Mouse (Mus musculus) limb, embryonic 14.5 days (tissue): ENCODE measurements around the gene Cfap36. TPM values are rescaled to one million over a fixed set of nuclear protein-coding genes. Genes with fewer than 3 reads are reported as not detected.
A peak's percentile ranks its signal among the peaks of the same experiment; 100 is the strongest.

ENCODE experiments used
- ATAC-seq: fragments of 200-750 bp; cut with Nextera tagmentation; 2 replicates; pipeline ENCODE4 v1.8.0; 2017; ENCODE audit warnings: low read depth, moderate number of reproducible peaks, moderate TSS enrichment; ENCODE audit not compliant: low FRiP score
- DNase-seq: peaks from one replicate; pipeline ENCODE4 v3.0.0-alpha.2; 2015; ENCODE audit warnings: low spot score
- H3K27ac ChIP-seq: fragments of 300-500 bp; sonication (generic); replicated peaks from 2 replicates; pipeline ENCODE4 v1.5.1; 2014; ENCODE audit warnings: low read depth, mild to moderate bottlenecking, low read length, moderate library complexity, mixed read lengths
- H3K27me3 ChIP-seq: fragments of 300-500 bp; sonication (generic); 2 replicates; pipeline ENCODE4 v1.6.1; 2014; ENCODE audit warnings: low read length, mixed read lengths; ENCODE audit not compliant: control insufficient read depth, insufficient read depth
- H3K36me3 ChIP-seq: fragments of 300-500 bp; sonication (generic); 2 replicates; pipeline ENCODE4 v1.6.1; 2014; ENCODE audit warnings: mild to moderate bottlenecking, low read length, moderate library complexity, mixed read lengths; ENCODE audit not compliant: control insufficient read depth, insufficient read depth
- H3K4me1 ChIP-seq: fragments of 300-500 bp; sonication (generic); 2 replicates; pipeline ENCODE4 v1.6.1; 2014; ENCODE audit warnings: antibody characterized with exemption, low read length, mixed read lengths; ENCODE audit not compliant: control insufficient read depth, insufficient read depth
- H3K4me2 ChIP-seq: fragments of 300-500 bp; sonication (generic); replicated peaks from 2 replicates; pipeline ENCODE4 v1.6.1; 2014; ENCODE audit warnings: low read depth, mild to moderate bottlenecking, low read length, moderate library complexity; ENCODE audit not compliant: severe bottlenecking
- H3K4me3 ChIP-seq: fragments of 300-500 bp; sonication (generic); replicated peaks from 2 replicates; pipeline ENCODE4 v1.5.1; 2014; ENCODE audit warnings: low read length
- H3K9ac ChIP-seq: fragments of 300-500 bp; sonication (generic); 2 replicates; pipeline ENCODE4 v1.6.1; 2014; ENCODE audit warnings: mild to moderate bottlenecking, low read depth, low read length, moderate library complexity; ENCODE audit not compliant: severe bottlenecking
- H3K9me3 ChIP-seq: fragments of 300-500 bp; sonication (generic); 2 replicates; pipeline ENCODE4 v1.6.1; 2016; ENCODE audit warnings: low read length; ENCODE audit not compliant: control insufficient read depth
- POLR2A ChIP-seq: fragments of 200-500 bp; IDR thresholded peaks from 2 replicates; pipeline ENCODE4 v1.8.0; 2012; ENCODE audit warnings: inconsistent platforms, mild to moderate bottlenecking, moderate library complexity, borderline replicate concordance; ENCODE audit not compliant: insufficient read depth, insufficient read length; ENCODE audit errors: extremely low read depth
- WGBS: fragments of 180-500 bp; shearing (Covaris S2); extraction: QIAGEN DNeasy Blood & Tissue Kit; methylation state at CpG from one replicate; pipeline ENCODE4 v1.1.7; 2014; 5-methylcytosine and 5-hydroxymethylcytosine counted together
- polyA plus RNA-seq, 2 experiments: library from polyadenylated mRNA; depleted of rRNA in 1 of 2; stranded (reverse) in 1 of 2; unstranded in 1 of 2; fragments of >200 nt; fragmentation: Nextera tagmentation in 1 of 2; extraction: Ambion mirVana in 1 of 2; gene quantifications; 2 replicates each; pipeline versions ENCODE4 v1.2.1 to v1.2.3; 2012 to 2014

Cfap36 gene
- 12.1 and 23.0 TPM in 2 replicates for polyA plus RNA-seq (2012; rRNA removed)
- 43.4 and 46.9 TPM in 2 replicates for polyA plus RNA-seq (2014; fragmentation: Nextera tagmentation; extraction: Ambion mirVana)

DNA sequence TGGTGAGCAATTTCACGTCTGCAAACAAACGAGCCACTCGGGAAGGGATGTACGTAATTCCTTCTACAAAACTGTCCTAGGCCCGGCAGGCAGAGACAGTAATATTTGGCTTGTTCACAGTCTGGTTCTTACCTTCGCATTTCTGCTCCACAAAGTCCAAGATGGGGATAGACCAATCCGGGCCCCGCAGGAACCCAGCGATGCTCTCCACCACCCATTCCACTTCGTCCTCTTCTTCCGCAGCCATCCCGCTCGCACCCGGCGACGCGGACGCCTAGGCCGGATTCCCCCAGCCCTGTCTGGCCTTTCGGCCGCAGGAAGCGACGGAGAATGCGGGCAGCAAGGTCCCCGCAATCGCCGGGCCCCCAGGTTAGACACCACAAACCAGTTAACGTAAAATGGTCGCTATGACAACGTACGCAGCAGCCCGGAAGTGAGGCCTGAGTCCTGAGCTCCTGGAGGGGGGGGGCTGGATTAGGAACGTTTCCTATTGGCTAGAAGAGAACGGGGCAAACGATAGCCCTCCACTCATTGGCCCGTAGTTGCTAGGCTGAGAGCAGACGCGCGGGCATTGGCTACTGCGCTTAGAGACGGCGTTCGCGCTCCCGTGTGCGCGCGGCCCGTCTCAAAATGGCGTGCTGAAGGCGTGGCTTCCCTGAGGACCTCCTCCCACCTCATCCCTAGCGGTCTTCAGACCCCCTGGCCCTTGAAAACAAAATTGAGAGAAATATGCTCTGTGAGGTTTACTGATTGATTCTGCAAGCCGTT is at the start of gene Cfap36:
Gene Cfap36 (minus strand): TSS at position 527 of the 768 bp plus-strand sequence.
- Histone ChIP-seq H3K4me2 (peak within 1 kb of the TSS; percentile 70), H3K9me3 (no peaks in the 10 kb centered on the region), H3K27me3 (no peaks in the 10 kb centered on the region), H3K4me1 (peaks cover 12% of the 10 kb centered on the region), H3K27ac (peak within 1 kb of the TSS; percentile 61; the same call in 1 of the 2 replicates), H3K36me3 (peaks cover 10% of the 10 kb centered on the region), H3K9ac (peak within 1 kb of the TSS; percentile 66), H3K4me3 (peak within 1 kb of the TSS; percentile 60)
- TF ChIP-seq POLR2A = no peak
- under 1% methylated on average over 53 of the region's 53 CpGs for WGBS
- DNase-seq (peak; percentile 99), ATAC-seq (peak; percentile 100)

DNA sequence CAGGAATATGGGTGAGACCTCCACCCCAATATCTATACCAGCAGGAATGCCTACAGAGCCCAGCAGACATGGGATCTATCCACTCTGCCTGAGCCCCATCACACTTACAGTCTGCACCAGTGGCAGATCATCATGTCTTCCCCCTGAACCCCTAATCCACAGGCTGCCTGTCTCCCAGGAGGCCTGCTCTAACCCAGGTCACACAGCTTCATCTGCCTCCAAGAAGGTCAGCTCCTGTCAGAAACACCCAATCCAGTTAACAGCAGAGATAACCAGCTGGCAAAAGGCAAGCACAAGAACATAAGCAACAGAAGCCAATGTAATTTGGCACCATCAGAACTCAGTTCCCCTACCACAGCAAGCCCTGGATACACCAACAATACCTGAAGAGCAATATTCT is 40.1 kb upstream of the Cfap36 start:
- H3K27me3 ChIP-seq = no peaks in the 10 kb centered on the region
- H3K27ac ChIP-seq = no peak overlapping the region
- DNase-seq (no peak), ATAC-seq (no peak)
- H3K9ac ChIP-seq = no peak overlapping the region
- H3K4me1 ChIP-seq = no peaks in the 10 kb centered on the region
- 0 out of 2 replicates have a peak, but pooled peaks cover 3% of the 10 kb centered on the region for H3K9me3 ChIP-seq
- no peaks in the 10 kb centered on the region for H3K36me3 ChIP-seq
- TF ChIP-seq POLR2A = no peak
- H3K4me2 ChIP-seq = no peak overlapping the region
- H3K4me3 ChIP-seq = no peak overlapping the region

DNA sequence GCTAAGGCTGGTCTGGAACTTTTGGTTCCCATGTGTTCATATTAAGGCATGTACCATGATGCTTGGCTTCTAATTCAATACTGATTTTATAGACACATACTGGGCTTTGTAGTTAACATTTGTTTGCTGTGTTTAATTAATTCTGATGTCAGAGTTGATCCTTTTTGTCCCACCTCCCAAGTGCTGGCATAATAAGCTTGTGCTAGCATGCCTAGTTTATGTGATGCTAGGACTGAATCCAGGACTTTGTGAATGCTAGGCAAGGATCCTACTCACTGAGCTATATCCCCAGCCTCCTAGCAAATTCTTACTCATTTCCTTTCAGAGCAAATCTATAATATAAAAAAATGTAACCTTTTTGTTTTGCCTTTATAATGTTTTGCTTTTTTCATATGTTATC is 38.8 kb upstream of the Cfap36 start:
- no peak for TF ChIP-seq POLR2A
- no peak overlapping the region for H3K9ac ChIP-seq

DNA sequence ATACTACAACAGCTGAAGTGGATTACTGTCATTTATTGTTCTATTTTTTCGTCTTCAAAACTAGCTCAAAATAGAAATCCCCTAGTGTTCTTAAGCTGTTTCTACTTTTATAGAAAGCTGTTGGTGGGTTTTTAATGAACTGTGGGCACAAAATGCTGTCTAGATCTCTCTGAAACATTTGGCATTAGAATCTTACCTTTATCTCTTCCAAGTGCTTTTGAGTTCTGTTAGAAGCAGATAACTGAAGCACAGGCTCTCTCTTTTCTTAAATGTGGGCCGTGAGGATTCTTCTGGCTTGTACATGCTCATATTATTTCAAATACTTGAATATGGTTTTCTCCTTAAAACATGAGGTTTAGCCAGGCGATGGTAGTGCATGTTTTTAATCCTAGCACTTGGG is 27.5 kb upstream of the Cfap36 start:
- 71% methylated on average over 3 of the region's 3 CpGs for WGBS
- no peaks in the 10 kb centered on the region for H3K27me3 ChIP-seq
- no peak for ATAC-seq
- no peaks in the 10 kb centered on the region for H3K36me3 ChIP-seq
- no peaks in the 10 kb centered on the region; the same call in 1 of the 2 replicates for H3K9me3 ChIP-seq
- H3K4me2 ChIP-seq = no peak overlapping the region
- H3K27ac ChIP-seq = no peak overlapping the region
- no peak overlapping the region for H3K4me3 ChIP-seq
- no peak for DNase-seq
- no peak for TF ChIP-seq POLR2A
- no peak overlapping the region for H3K9ac ChIP-seq
- H3K4me1 ChIP-seq = no peaks in the 10 kb centered on the region

More for the DNA sequence above, 38.8 kb upstream of the Cfap36 start:
- DNase-seq = no peak
- Histone ChIP-seq H3K9me3 (0 out of 2 replicates have a peak, but pooled peaks cover 3% of the 10 kb centered on the region), H3K27me3 (no peaks in the 10 kb centered on the region), H3K4me3 (no peak overlapping the region), H3K4me1 (no peaks in the 10 kb centered on the region), H3K4me2 (no peak overlapping the region), H3K36me3 (no peaks in the 10 kb centered on the region), H3K27ac (no peak overlapping the region)
- ATAC-seq = no peak

DNA sequence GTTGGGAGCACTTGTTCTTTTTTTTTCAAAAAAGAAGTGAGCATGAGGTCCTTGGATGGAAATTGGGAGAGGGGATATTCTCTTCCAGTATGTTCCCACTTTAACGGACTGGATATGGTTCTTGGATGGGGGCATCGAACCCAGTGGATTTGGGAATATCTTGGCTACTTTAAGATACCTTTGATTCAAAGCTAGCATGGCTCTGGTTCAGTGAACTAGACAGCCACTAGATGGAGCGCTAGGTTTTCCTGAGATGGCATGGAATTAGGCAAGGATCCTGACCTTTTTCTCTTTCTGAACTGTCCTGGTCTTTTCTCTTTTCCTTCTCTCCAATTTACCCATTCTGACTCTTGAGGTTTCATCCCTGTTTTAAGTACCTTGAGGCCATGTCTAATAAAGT is 20.6 kb upstream of the Cfap36 start:
- no peak overlapping the region for H3K27ac ChIP-seq
- peak; percentile 79 for DNase-seq
- no peak overlapping the region for H3K4me2 ChIP-seq
- ATAC-seq = no peak
- H3K9me3 ChIP-seq = no peaks in the 10 kb centered on the region; the same call in 1 of the 2 replicates
- no peak for TF ChIP-seq POLR2A
- no peaks in the 10 kb centered on the region for H3K27me3 ChIP-seq
- no peaks in the 10 kb centered on the region for H3K36me3 ChIP-seq
- no peak overlapping the region for H3K9ac ChIP-seq
- no peak overlapping the region for H3K4me3 ChIP-seq
- 30% methylated on average over 3 of the region's 3 CpGs for WGBS
- no peaks in the 10 kb centered on the region for H3K4me1 ChIP-seq
